ENCODE assay signal across 8 mouse cellular contexts in the genomic region with DNA sequence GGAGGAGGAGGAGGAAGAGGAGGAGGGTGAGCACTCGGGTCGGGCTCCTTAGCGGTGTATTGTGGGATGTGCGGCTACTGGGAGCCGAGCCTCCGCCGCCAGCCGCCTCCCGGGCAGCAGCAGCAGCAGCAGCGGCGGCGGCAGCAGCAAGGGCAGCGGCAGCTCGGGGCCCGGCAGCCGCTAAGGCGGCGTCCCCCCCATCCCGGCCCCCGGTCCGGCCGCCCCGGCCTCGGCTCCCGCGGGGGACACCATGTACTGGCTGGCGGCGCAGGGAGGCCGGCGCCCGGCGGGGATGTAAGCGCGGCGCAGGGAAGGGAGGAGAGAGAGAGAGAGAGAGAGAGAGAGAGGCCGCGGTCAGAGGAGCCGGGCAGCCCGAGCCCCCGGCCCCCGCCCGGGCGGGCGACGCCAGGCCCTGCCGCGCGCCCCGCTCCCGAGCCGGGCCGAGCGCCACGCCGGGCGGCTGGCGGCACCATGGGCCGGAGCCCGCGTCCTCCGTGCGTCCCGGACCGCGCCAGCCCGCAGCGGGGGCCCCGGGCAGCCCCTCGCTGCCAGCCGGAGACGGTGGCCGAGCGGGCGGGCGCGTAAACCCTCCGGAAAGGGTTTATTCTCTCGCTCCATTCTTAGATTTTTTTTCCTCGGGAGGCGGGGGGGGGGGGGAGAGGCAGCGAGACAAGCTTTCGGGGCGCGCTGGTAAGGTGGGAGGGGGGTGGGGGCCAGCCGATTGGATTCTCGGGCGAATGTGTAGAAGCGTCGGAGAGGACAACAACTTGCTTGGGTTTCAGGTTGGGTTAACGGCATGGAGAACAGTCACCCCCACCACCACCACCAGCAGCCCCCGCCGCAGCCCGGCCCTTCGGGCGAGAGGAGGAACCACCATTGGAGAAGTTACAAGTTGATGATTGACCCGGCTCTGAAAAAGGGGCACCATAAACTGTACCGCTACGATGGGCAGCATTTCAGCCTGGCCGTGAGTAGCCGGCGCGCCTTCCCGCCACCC. TPM values are rescaled to one million over a fixed set of nuclear protein-coding genes. Genes with fewer than 3 reads are reported as not detected.
DNase-seq lines count a peak whose midpoint lies in the region; ATAC-seq and TF ChIP-seq lines count a peak whose summit lies in the region.

Gene Setd1b (plus strand): TSS at position 33 of the 997 bp plus-strand sequence.

- no peak for ATAC-seq in inflammation-experienced regulatory T-cells, adult 6 months
- no peak for ATAC-seq in limb, embryonic 14.5 days (ENCODE audit: low FRiP score, low read depth)

- peaks cover 30% of the 10 kb centered on the region for H3K4me1 ChIP-seq in limb, embryonic 14.5 days (ENCODE audit: control insufficient read depth, insufficient read depth, low read length)

- peak within 1 kb of the TSS; percentile 93 for H3K4me3 ChIP-seq in limb, embryonic 14.5 days (replicated peaks; ENCODE audit: low read length)

- H3K9me3 ChIP-seq in limb, embryonic 14.5 days (ENCODE audit: control insufficient read depth, low read length), result no peaks in the 10 kb centered on the region

- H3K36me3 ChIP-seq in limb, embryonic 14.5 days (ENCODE audit: control insufficient read depth, insufficient read depth, low read length), result peaks cover 20% of the 10 kb centered on the region

- peak within 1 kb of the TSS; percentile 100 for H3K27ac ChIP-seq in limb, embryonic 14.5 days (replicated peaks; ENCODE audit: low read depth, low read length)

- peak within 1 kb of the TSS; percentile 99 for H3K9ac ChIP-seq in limb, embryonic 14.5 days (ENCODE audit: low read depth, low read length, severe bottlenecking)

- H3K4me2 ChIP-seq in limb, embryonic 14.5 days (replicated peaks; ENCODE audit: low read depth, low read length, severe bottlenecking), result peak within 1 kb of the TSS; percentile 100

- DNase-seq in spleen, adult 18-20 months, result peak; percentile 60 to 62
- DNase-seq in spleen, adult 12 weeks (ENCODE audit: low spot score), result no peak
- peak; percentile 60 for DNase-seq in cerebellum, adult 8-10 months
- DNase-seq in gastrocnemius, adult 8-10 months (ENCODE audit: low spot score in 2 of 2), result peak; percentile 30 to 48
- peak; percentile 49 for DNase-seq in limb, embryonic 14.5 days (ENCODE audit: low spot score)
- DNase-seq in naive thymus-derived CD4-positive, alpha-beta T cell, adult 2 months (ENCODE audit: low read depth), result peak; percentile 63
- DNase-seq in yolk sac, embryonic 10.5 days (ENCODE audit: low spot score), result peak; percentile 75

- under 1% methylated on average over 41 of the region's 103 CpGs for WGBS in limb, embryonic 14.5 days

- no peak for TF ChIP-seq POLR2A in limb, embryonic 14.5 days (IDR thresholded peaks at IDR 0.05; ENCODE audit: borderline replicate concordance, extremely low read depth, insufficient read depth, insufficient read length)

- no peaks in the 10 kb centered on the region for H3K27me3 ChIP-seq in limb, embryonic 14.5 days (ENCODE audit: control insufficient read depth, insufficient read depth, low read length)

RNA-seq across cellular contexts. Expression of gene Setd1b, which starts in this region (rescaled TPM):
- 10 to 100 TPM in 3 of 4 experiments, 1 to 10 TPM in 1; 8.0 to 10.8 (median 10.5) TPM for total RNA-seq in gastrocnemius, adult 8-10 months (2022)
- polyA plus RNA-seq in inflammation-experienced regulatory T-cells, adult 6 months (2017; shearing (Covaris generic)), result 10 to 100 TPM; 13.0 to 17.7 (median 16.0) TPM
- polyA plus RNA-seq in limb, embryonic 14.5 days (2012; rRNA removed), result 15.0 and 17.5 TPM in 2 replicates
- 11.7 and 13.2 TPM in 2 replicates for polyA plus RNA-seq in limb, embryonic 14.5 days (2014; fragmentation: Nextera tagmentation; extraction: Ambion mirVana)
